Mouse (Mus musculus) erythroblast, embryonic 14.5 days (primary cell): ENCODE data around the gene Mcat.

Experiments
- GATA1 ChIP-seq: IDR thresholded peaks from 2 replicates; pipeline ENCODE4 v1.6.1; 2012; ENCODE audit warnings: low read length, inconsistent platforms, mixed read lengths
- TAL1 ChIP-seq: IDR thresholded peaks from 3 replicates; pipeline ENCODE4 v1.6.1; 2012; ENCODE audit warnings: low read length, inconsistent platforms, mixed read lengths

DNA sequence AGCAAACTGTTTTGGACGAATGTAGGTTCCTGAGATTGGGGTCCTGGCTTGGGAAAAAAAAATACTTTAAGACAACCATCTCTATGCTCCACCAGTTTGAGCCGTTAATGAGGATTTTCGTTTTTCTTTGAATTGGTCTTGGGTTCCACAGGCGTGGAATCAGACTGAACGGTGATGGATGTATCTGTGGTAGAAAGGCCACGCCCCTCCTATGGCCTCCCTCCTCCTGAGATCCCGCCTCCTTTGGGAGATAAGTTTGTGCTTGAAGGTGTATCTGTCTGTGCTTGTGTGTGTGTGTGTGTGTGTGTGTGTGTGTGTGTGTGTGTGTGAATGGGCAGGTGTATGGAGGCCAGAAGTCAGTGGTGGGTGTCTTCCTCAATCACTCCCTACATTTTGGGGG is 31.0 kb downstream of the Mcat start:
- TF ChIP-seq GATA1 (no peak), TAL1 (no peak)
